Mouse (Mus musculus) fibroblast of lung, adult 2 months (primary cell): ENCODE measurements around the gene Coa7.
"Not testable (repeated sequence)": the region's sequence is repeated elsewhere in the genome, so short reads cannot be mapped to it uniquely, and the experiment has no call there.

Experiments used
- DNase-seq: peaks from one replicate; pipeline ENCODE4 v3.0.0-alpha.2; 2011; ENCODE audit warnings: low read depth

The Coa7 gene

DNA sequence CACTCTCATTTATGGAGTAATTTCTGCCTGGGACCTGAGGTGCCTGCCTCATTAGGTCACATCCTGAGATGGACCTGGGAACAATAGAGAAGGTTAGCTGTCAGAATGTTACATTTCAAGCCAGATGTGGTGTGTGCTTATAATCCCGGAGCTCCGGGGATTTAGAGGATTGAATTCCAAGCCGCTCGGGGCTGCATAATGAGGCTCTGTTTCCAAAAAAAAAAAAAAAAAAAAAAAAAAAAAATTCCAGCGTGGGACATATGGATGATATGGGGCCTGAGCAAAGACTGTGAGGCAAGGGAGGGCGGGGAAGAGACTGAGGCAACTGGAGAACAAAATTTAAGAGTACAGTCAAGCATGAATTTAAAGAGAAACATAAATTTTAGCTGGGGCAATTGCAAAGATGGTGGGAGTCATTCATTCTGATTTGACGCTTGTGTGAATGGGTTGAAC is 16.7 kb downstream of the Coa7 start:
- no peak for DNase-seq

DNA sequence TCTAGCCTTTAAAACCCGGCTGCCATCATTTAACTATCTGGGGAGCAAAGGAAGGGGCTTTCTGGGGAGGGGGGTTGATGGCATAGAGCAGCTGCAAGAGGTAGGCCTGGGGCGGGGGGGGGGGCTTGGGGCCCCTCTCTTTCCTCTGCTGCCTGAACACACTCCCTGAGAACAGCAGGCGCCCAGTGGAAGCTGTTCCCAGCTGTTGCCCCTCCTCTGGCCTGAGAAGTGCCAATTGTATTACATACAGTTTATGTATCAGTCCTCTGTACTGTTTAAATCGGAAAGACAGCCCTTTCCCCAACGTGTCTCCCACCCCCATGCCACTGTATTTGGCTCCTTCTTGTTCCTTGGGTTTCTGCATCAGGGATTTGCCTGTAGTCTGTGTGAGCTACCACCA is 17.9 kb downstream of the Coa7 start:
- DNase-seq = no peak

DNA sequence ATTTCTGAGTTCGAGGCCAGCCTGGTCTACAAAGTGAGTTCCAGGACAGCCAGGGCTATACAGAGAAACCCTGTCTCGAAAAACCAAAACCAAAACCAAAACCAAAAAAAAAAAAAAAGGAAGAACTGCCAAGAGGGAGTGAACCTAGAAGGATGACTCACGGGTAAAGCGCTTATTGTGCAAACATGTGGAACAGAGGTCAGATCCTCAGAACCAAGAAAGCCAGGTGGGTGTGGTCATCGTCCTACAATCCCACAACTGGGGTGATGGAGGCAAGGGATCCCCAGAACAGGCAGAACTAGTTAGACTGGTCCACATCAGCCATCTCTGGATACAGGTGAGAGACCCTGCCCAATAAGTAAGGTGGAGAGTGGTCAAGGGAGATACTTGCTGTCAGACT is 19.2 kb downstream of the Coa7 start:
- DNase-seq = no peak

DNA sequence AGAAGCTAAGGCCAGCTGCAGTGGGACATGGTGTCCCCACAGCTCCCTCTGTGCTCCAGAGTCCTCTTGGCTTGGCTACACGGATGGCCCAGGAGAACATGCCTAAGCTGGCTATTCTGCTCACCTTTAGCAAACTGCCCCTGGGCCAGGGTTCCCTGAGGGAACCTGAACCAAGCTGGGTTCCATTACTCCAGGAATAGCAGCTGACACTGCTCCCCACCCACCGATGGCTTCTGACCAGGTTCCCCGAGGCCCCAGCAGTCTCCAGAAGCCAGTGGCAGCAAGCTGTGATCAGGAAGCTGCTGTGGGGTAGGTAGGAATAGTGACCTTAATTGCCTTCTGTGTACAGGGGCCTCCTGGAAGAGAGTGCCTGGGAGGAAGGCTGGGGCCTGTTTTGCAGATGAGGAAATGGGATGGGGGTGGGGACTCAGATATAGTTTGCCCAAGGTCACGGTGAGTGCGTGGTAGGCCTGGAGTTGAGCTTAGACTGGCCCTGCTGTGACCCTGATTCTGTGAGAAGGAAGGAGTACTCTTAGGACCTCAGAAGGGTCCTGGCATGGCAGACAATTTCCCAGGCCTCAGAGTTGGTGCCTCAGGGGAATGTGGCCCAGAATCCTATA is 20.4 kb downstream of the Coa7 start:
- DNase-seq = no peak

DNA sequence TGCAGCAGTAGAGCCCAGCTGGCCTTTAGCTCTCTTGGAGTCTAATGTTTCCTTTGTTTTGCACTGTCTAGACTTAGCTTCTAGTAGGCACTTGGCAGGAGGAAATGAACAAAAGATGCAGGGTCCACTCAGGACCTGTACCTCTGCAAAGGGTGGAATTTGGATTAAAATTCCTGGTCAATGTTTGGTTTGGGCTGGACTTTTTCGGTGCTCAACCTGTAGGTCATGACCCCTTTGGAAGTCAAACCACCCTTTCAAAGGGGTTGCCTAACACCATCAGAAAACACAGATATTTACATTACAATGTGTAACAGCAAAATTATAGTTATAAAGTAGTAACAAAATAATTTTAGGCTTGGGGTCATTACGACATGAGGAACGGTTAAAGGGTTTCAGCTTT is 21.1 kb downstream of the Coa7 start:
- no peak for DNase-seq

DNA sequence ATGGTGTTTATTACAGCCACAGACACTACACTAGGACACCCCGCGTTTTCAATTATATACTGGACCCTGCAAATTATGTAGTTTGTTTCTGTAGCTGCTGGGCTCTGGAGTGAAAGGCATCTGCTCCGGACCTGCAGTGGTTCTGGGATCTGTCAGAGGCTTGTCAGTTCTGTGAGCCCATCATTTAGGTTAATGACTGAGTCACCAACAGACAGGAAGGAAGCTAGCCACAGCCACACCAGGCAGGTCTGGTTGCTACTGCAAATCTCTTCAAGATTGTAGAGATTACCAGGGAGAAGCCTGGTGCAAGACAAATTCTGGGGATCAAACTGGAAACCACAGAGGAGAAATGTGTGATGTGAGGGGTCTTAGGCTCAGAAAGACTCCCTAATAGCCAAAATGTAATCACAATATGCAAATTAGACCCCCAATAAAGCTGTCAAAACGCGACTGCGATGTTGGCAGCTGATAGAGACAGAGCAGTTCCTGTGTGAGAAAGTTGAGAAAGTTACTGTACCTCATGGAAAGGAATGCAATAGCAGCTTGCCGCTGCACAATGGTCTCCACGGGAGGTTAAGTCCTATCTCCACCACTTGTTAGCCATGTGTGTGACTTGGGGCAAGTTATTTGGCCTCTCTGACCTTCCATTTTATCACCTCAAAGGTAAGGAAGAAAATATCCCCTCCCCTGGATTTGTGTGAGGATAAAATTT is 22.1 kb downstream of the Coa7 start:
- DNase-seq = no peak

DNA sequence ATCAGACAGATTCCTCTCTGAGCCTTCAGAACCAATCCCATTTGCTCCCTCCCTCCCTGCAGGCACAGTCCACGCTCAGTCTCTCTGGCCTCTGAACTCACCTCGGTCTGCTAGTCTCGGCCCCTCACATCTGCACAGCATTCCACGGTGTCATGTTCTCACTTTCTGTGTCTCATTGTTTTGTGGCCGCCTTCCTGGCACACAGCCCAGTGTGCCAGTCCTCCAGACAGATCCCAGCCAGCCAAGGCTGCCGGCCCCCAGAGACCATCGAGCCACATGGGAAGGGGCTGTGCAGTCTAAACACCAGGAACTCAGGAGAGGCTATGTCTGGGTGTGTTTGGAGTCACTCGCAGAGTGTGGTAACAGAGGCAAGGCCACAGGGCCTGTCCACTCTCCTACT is 22.9 kb downstream of the Coa7 start:
- peak; percentile 36 for DNase-seq

DNA sequence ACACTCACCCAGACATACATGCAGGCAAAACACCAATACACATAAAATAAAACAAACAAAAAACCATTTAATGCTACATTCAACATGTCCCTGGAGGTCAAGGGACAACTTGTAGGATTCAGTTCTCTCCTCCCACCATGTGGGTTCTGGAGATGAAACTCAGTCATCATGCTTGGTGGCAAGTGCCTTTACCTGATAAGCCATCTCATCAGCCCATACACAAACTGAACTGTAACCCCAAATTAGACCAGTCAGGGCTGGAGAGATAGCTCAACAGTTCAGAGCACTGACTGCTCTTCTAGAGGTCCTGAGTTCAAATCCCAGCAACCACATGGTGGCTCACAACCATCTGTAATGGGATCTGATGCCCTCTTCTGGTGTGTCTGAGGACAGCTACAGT is 25.7 kb downstream of the Coa7 start:
- not testable (repeated sequence) for DNase-seq

DNA sequence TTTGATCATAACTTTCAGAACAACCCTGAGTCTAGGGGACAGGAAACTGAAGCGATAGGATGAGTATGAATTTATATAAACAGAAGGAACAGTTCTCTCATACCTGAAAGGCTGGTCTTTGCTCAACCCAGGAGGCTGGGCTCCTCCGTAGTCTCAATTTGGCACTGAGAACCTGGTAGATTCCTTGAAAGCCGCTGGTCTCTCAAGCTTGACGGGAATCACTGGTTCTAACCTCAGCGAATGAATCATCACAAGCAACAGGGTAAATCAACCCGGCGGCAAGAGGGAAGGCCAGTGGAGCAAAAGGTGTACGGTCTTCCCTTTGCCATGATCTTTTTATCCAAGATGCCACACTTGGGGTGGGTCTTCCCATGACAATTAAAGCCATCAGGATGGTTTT is 29.5 kb downstream of the Coa7 start:
- DNase-seq = no peak

DNA sequence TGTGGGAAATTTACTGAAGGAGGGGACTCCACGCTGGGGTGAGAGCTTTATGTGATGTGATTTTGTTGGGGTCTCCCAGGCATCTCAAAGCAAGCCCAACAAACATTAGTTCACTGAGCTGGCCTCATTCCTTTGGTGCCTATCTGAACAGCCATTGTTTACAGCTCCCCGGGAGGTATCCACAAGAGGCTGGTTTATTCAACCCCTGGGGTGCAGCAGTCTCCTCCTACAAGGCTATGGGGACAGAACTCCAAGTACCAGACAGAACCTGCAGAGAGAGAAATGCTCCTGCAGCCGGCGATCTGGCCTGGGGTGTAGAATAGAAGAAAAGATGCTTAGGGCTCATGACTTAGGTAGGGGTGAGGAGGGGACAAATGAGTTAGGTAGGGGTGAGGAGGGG is 30.6 kb downstream of the Coa7 start:
- DNase-seq = no peak

DNA sequence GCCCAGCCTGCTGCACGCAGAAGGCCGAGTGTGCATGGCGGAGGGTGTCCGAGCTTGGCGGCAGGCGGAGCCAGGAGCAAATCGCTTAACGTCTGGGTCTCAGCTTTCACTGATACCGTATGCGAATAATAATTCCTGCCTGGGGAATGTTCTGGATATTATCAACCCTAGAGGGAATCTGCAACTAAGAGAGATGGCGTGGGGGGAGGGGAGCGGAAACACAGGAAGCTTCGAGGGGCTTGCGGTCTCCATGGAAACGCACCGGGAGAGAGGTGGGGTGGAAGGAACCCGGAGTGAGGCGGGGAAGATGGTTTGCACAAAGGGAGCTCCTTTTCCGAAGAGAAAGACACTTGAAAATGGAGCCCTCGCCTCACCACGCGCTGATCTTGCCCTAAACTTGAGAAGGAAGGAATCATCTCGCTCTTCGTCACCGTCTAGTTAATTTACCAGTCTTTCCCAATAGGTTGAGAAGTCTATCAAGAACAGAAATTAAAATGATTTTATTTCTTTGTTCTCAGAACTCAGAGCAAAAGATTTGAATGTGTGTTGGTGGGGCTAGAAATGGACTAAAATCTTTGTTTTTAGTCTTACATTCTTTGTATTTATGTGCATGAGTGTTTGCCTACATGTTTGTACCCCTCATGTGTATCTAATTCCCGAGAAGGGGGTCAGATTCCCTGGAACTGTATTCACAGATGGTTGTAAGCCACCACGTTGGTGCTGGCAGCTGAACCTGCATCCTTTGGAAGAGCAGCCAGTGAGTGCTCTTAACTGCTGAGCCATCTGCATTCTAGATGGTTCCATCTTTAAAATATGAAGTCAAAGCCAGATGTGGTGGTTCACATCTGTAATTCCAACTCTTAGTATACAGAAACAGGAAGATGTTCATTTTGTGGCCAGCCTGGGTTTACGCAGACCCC is 32.5 kb downstream of the Coa7 start:
- DNase-seq = no peak

DNA sequence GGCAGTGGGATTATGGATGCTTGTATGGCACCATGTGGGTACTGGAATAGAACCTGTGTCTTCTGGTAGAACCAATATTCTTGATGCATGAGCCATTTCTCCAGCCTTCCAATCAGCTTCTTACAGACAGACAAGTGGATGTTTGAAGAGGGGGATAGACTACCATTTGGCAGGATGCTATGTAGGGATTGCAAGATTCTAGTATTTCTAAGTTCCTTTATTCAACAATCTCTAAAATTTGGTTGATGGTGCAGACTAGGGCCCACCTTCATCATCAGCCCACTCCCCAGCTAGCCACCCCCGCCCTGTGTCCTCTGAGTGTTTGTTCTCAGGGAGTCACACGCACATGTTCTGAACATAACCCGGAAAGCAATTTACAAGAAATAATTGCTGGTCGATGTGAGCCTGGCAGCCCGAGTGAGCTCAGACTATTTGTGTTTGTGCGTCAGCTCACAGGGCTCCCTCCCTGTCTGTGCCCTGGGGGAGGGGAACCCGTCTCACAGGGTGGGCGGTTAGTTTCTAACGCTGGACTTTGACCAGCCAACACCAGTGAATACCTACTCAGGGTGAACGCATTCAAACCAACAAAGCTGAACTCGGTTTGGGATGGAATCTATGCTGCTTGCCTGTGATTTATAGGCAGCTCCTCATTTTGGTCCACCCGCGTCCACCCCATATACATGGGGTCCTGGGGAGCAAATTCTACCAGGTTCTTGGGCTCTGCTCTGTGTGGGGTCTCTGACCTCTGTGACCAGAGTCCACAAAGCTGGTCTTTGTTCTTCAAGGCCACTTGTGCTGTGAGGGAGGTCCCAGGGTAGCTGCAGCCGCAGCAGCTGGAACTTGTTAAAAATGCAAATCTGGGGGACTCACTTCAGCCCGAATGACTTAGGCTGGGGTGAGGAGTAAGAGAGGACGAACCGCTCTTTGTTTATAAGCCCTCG is 34.7 kb downstream of the Coa7 start:
- DNase-seq = no peak

DNA sequence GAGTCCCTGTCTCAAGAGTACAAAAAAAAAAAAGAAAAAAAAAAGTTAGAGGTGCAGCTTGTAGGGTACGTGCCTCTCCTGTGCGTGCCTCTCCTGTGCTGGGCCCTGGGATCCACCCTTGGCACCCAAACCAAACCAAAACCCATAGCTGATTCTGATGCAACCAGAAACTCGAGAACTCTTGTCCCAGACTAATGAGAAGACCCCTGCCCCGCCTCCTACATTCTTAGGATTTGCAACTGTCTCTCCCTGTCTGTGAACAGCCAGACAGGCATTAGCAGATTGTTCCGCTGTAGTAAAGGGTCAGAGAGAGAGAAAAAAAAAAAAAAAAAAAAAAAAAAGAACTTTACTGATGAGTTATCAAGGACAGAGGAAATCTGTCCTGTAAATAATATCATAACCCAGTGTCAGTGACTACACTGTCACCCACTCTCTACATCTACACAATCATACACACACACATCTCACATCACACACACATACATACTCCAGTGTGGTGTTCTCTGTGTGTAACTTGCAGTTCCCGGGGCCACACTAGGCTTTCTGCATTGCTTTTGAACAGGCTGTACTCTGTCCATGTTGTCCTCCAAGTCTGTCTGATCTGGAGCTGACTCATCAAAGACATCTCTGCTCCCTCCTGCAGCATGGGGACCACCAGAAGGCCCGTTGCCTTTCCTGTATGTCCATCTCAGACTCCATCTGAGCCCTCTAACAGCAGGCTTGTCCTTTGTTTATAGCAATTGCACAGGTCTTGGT is 35.6 kb downstream of the Coa7 start:
- DNase-seq = no peak

DNA sequence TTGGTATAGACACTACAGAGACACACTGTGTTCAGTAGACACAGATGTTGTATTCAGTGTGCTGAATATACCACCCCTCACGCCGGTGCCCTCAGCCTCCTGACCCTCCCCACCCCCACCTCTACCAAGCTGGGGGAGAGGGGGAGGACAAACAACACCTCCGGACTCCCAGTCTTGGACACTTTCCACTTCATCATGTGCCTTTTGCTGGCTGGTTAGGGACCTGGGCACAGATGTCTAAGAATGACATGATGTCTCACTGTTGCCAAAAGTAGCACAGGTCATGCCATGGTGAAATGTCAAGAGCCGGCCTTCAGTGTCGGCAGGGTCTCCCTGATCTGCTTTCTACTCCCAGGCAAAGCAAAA is 36.2 kb downstream of the Coa7 start:
- no peak for DNase-seq

DNA sequence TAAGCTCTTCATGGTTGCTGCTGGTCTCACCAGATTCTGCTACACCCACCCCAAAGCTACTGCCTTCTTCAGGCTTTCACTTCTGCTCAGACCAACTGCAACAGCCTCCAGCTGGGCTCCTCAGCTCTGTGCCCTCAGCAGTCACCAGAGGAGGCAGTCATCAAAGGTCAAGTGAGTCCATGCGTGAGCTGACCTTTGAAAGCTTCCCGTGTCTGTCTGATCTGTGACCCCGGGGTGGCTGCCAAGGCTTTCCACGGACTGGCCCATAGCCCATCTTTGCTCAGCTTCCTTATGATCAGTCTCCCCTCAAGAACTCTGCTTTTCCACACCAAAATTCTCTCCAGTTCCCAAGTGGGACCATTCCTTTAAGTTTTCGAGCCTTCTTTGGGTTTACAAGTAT is 41.3 kb downstream of the Coa7 start:
- DNase-seq = no peak

DNA sequence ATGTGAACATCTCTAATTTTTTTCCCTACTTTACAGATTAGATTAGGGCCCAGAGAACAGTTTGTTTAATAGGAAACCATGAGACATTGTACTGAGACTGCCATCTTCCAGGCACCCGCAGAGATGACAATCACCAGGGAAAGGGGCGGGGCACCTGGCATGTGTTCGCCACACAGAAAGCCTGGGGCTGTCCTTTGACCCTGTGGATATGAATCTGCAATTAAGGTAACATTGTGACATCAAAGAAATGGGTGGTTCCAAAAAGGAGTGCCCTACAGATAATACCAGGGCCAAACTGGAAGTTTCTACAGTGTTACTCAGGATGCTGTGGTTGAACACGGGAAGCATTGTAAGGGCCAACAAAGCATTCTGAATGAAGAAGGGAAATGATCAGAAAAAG is 42.5 kb downstream of the Coa7 start:
- DNase-seq = no peak

DNA sequence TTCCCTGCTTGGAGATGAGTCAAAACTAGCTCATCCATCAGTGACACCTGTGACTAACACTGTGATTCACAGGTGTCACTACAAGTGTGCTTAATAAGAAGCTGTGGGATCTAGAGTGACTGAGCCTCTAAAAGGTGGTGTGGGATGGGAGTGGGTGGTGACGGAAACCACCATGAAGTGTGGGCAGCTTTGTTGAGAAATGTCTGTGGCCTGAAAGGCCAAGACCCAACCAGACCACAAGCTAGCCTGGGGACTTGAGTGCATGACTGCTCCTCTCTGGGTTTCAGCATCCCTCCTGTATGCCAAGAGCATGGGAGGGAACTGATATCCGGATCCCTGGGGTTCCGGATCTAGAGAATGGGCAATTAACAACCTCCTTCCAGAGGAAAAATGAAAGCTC is 43.5 kb downstream of the Coa7 start:
- DNase-seq = no peak

DNA sequence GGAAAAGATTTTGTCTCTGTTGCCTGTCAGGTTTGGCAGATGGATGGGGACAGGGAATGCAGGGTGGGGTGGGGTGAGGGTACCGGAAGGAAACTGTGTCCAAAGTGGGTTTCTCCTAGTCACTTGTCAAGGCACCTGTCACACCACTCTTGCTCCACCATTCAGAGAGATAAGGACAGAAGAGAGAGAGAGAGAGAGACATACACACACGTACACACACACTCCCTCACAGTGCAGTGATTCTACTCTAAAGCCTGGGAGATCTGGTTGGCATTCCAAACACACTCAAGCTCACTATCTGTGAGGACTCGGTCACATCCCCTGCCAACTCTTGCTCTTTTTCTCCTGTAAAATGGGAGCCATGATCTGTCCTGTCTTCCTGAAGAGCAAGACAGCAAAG is 44.2 kb downstream of the Coa7 start:
- no peak for DNase-seq

DNA sequence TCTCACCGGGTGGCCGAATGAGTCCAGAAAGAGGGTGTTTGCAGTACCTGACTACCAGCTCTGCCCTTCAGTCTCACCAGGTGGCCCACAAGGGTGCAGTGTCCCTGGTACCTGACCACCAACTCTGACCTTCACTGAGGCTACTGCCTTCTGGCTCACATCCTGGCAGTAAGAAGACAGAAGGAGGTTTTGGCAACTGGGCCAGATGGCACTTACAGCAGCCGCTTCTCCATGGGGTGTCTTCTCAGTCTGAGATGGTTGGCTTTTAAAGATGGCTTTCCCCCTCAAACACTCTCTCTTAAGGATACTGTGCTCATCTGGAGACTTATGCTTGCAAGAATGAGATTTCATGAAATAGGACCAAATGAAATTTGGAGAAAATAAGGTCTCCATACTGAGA is 51.5 kb downstream of the Coa7 start:
- DNase-seq = no peak

DNA sequence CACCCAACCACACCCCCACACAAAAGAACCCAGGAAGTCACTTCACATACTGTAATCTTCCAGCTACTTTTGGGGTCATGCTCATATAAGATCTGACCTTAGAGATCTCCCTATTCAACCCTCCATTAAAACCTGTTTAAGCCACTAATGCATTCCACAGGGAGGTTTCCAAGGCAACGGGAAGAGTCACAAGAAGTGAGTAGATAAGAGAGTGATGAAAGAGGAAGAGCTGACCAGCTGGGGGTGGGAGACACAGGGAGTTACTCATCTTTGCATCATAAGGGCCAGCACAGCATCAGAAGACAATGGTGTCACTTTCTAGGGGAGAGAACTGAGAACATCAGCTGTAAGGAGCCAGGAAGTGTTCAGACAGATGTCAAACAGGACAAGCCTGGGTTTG is 52.2 kb downstream of the Coa7 start:
- no peak for DNase-seq

DNA sequence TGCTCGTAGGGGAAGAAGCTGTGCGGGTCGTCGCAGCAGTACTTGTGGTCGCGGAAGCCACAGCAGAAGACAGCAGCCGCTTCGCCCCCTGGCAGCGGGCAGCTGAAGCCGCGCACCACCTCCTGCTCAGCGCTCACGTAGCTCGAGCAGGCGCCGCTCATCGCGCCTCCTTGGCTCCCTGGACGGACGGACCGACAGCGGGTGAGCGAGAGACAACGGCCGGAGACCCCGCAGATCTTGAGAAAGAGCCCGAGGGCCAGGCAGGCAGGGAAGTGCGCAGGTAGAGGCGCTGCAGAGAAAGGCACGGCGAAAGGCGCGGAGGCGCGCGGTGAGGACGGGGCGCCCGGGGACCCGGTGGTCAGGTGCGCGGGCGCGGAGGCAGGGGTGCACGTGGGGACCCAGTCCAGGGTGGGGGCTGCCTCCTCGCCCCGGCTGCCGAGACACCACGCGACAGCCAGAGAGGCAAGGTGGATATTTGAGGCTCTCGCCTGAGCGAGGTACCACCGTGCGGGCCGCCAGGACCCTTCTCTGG is 55.3 kb downstream of the Coa7 start, which contains the start of gene Shisal2a:
Gene Shisal2a (minus strand): TSS at position 167 of the 532 bp plus-strand sequence.
- DNase-seq = no peak
